Mouse (Mus musculus) heart, embryonic 13.5 days (tissue): ENCODE data around the gene Tamm41. TPM values are rescaled to one million over a fixed set of nuclear protein-coding genes. Genes with fewer than 3 reads are reported as not detected.

Experiments
- ATAC-seq: fragments of 200-750 bp; cut with Nextera tagmentation; 2 replicates; pipeline ENCODE4 v1.8.0; 2017; ENCODE audit warnings: moderate TSS enrichment; ENCODE audit not compliant: insufficient number of reproducible peaks, low FRiP score, low TSS enrichment; ENCODE audit errors: extremely low read depth
- H3K27ac ChIP-seq: fragments of 300-500 bp; sonication (generic); replicated peaks from 2 replicates; pipeline ENCODE4 v1.5.1; 2015; ENCODE audit warnings: moderate library complexity, mild to moderate bottlenecking, inconsistent platforms
- H3K27me3 ChIP-seq: fragments of 300-500 bp; sonication (generic); replicated peaks from 2 replicates; pipeline ENCODE4 v1.6.1; 2015; ENCODE audit warnings: mild to moderate bottlenecking, inconsistent platforms
- H3K36me3 ChIP-seq: fragments of 300-500 bp; sonication (generic); 2 replicates; pipeline ENCODE4 v1.6.1; 2015; ENCODE audit warnings: mild to moderate bottlenecking, inconsistent platforms
- H3K4me1 ChIP-seq: fragments of 300-500 bp; sonication (generic); 2 replicates; pipeline ENCODE4 v1.6.1; 2015; ENCODE audit warnings: inconsistent platforms
- H3K4me2 ChIP-seq: fragments of 300-500 bp; sonication (generic); 2 replicates; pipeline ENCODE4 v1.6.1; 2015; ENCODE audit warnings: inconsistent platforms, mild to moderate bottlenecking, moderate library complexity
- H3K4me3 ChIP-seq: fragments of 300-500 bp; sonication (generic); 2 replicates; pipeline ENCODE4 v1.5.1; 2015; ENCODE audit warnings: moderate library complexity, mild to moderate bottlenecking, inconsistent platforms
- H3K9ac ChIP-seq: fragments of 300-500 bp; sonication (generic); 2 replicates; pipeline ENCODE4 v1.6.1; 2015; ENCODE audit warnings: inconsistent platforms, mild to moderate bottlenecking, moderate library complexity
- H3K9me3 ChIP-seq: fragments of 300-500 bp; sonication (generic); 2 replicates; pipeline ENCODE4 v1.6.1; 2016; ENCODE audit warnings: inconsistent platforms
- WGBS: fragments of 180-500 bp; shearing (Covaris S2); methylation state at CpG from one replicate; pipeline ENCODE4 v1.1.7; 2015; ENCODE audit warnings: mixed read lengths; 5-methylcytosine and 5-hydroxymethylcytosine counted together
- polyA plus RNA-seq: library from polyadenylated mRNA; unstranded; fragments of >200 nt; fragmentation: Nextera tagmentation; extraction: Ambion mirVana; gene quantifications from 2 replicates; pipeline ENCODE4 v1.2.1, GENCODE M21; 2015

Tamm41 gene
- polyA plus RNA-seq, 1 experiment from 2014 or later = 36.6 TPM

- no peak for ATAC-seq
- Histone ChIP-seq H3K9me3 (no peaks in the 10 kb centered on the region), H3K36me3 (no peaks in the 10 kb centered on the region), H3K4me1 (peaks cover 9% of the 10 kb centered on the region; the same call in 1 of the 2 replicates), H3K4me3 (no peak overlapping the region), H3K27me3 (peaks cover 18% of the 10 kb centered on the region; the same call in 1 of the 2 replicates), H3K4me2 (no peak overlapping the region), H3K27ac (no peak overlapping the region), H3K9ac (no peak overlapping the region)
- WGBS = 76% methylated on average over 10 of the region's 10 CpGs
Observed at GRCm38 (mm10) chr6:114958249-114959011, 79.2 kb downstream of the Tamm41 start.

- Histone ChIP-seq H3K27ac (no peak overlapping the region), H3K4me1 (peaks cover 9% of the 10 kb centered on the region; the same call in 1 of the 2 replicates), H3K9ac (no peak overlapping the region), H3K27me3 (peaks cover 15% of the 10 kb centered on the region; the same call in 1 of the 2 replicates), H3K36me3 (no peaks in the 10 kb centered on the region), H3K4me2 (no peak overlapping the region), H3K4me3 (no peak overlapping the region), H3K9me3 (no peaks in the 10 kb centered on the region)
- WGBS = 63% methylated on average over 12 of the region's 12 CpGs
- ATAC-seq = no peak
Observed at GRCm38 (mm10) chr6:114957756-114958155, 79.9 kb downstream of the Tamm41 start.

GRCm38 (mm10) chr6:114954496-114954895, 83.2 kb downstream of the Tamm41 start:
- Histone ChIP-seq H3K27me3 (peaks cover 6% of the 10 kb centered on the region; the same call in 1 of the 2 replicates), H3K4me3 (no peak overlapping the region), H3K4me1 (no peaks in the 10 kb centered on the region), H3K36me3 (no peaks in the 10 kb centered on the region), H3K27ac (no peak overlapping the region), H3K4me2 (no peak overlapping the region), H3K9me3 (no peaks in the 10 kb centered on the region), H3K9ac (no peak overlapping the region)
- no peak for ATAC-seq
- WGBS = 69% methylated on average over 5 of the region's 5 CpGs

Other genes with a start within 250 kb of the Tamm41 start
- 62.5 and 72.1 TPM in 2 replicates for gene Vgll4, start 67.9 kb downstream of the Tamm41 start, polyA plus RNA-seq
- gene Syn2, start 97.0 kb upstream of the Tamm41 start, polyA plus RNA-seq = 1.1 and 1.4 TPM in 2 replicates
- gene Gm17482, start 189.5 kb upstream of the Tamm41 start, polyA plus RNA-seq = not detected in 2 replicates
- gene Timp4, start 214.3 kb upstream of the Tamm41 start, polyA plus RNA-seq = 0.19 and 0.27 TPM in 2 replicates